Mouse (Mus musculus): ENCODE measurements around the gene Fhod1. TPM values are rescaled to one million over a fixed set of nuclear protein-coding genes. Genes with fewer than 3 reads are reported as not detected.

Gene Fhod1
- total RNA-seq, 2 experiments from 2014 or later = 12.4 to 14.2 TPM

GRCm38 (mm10) chr8:105349096-105349771, 1.5 kb upstream of the Fhod1 start:
- DNase-seq (ENCODE audit: low spot score in 2 of 2) = no peak

- peak in 1 of 2 experiments; percentile 47 for DNase-seq (ENCODE audit: low spot score in 2 of 2)
Observed at GRCm38 (mm10) chr8:105348450-105349095, 820 bp upstream of the Fhod1 start, which contains the start of gene Slc9a5. Slc9a5 (plus strand) TSS chr8:105348843.

- peak; percentile 62 to 74 for DNase-seq (ENCODE audit: low spot score in 2 of 2)
Observed at GRCm38 (mm10) chr8:105346611-105347427, 934 bp downstream of the Fhod1 start.

GRCm38 (mm10) chr8:105345061-105345975, 2.4 kb downstream of the Fhod1 start:
- DNase-seq (ENCODE audit: low spot score in 2 of 2) = no peak

GRCm38 (mm10) chr8:105343791-105344574, 3.8 kb downstream of the Fhod1 start:
- DNase-seq (ENCODE audit: low spot score in 2 of 2) = no peak

GRCm38 (mm10) chr8:105342768-105343167, 5.0 kb downstream of the Fhod1 start:
- no peak for DNase-seq (ENCODE audit: low spot score in 2 of 2)

- no peak for DNase-seq (ENCODE audit: low spot score in 2 of 2)
Observed at GRCm38 (mm10) chr8:105341399-105341798, 6.4 kb downstream of the Fhod1 start.

GRCm38 (mm10) chr8:105339886-105340635, 7.7 kb downstream of the Fhod1 start:
- no peak for DNase-seq (ENCODE audit: low spot score in 2 of 2)

GRCm38 (mm10) chr8:105338992-105339391, 8.8 kb downstream of the Fhod1 start:
- no peak for DNase-seq (ENCODE audit: low spot score in 2 of 2)

GRCm38 (mm10) chr8:105336373-105337130, 11.2 kb downstream of the Fhod1 start:
- no peak for DNase-seq (ENCODE audit: low spot score in 2 of 2)

GRCm38 (mm10) chr8:105332523-105332922, 15.2 kb downstream of the Fhod1 start:
- DNase-seq (ENCODE audit: low spot score in 2 of 2) = no peak

- DNase-seq (ENCODE audit: low spot score in 2 of 2) = no peak
Observed at GRCm38 (mm10) chr8:105331931-105332330, 15.8 kb downstream of the Fhod1 start.

GRCm38 (mm10) chr8:105331469-105331868, 16.3 kb downstream of the Fhod1 start:
- no peak for DNase-seq (ENCODE audit: low spot score in 2 of 2)

GRCm38 (mm10) chr8:105330325-105330724, 17.4 kb downstream of the Fhod1 start:
- DNase-seq (ENCODE audit: low spot score in 2 of 2) = no peak

- no peak for DNase-seq (ENCODE audit: low spot score in 2 of 2)
Observed at GRCm38 (mm10) chr8:105326968-105327367, 20.8 kb downstream of the Fhod1 start.

GRCm38 (mm10) chr8:105326141-105326672, 21.5 kb downstream of the Fhod1 start, which contains the start of the genes Lrrc29 and Tmem208:
Lrrc29 (minus strand) TSS chr8:105326278.
Tmem208 (plus strand) TSS chr8:105326354.
- peak; percentile 94 to 98 for DNase-seq (ENCODE audit: low spot score in 2 of 2)

- no peak for DNase-seq (ENCODE audit: low spot score in 2 of 2)
Observed at GRCm38 (mm10) chr8:105325641-105326093, 22.1 kb downstream of the Fhod1 start.

- DNase-seq (ENCODE audit: low spot score in 2 of 2) = no peak
Observed at GRCm38 (mm10) chr8:105323183-105323582, 24.6 kb downstream of the Fhod1 start.

Data from gastrocnemius, postnatal 4 days (tissue).